Mouse (Mus musculus) B cell, adult 2 months (primary cell): ENCODE measurements around the gene Fam189a1.

Source experiments
- DNase-seq, 2 experiments: peaks; one replicate each; pipeline ENCODE4 v3.0.0; 2022

The Fam189a1 gene

DNA sequence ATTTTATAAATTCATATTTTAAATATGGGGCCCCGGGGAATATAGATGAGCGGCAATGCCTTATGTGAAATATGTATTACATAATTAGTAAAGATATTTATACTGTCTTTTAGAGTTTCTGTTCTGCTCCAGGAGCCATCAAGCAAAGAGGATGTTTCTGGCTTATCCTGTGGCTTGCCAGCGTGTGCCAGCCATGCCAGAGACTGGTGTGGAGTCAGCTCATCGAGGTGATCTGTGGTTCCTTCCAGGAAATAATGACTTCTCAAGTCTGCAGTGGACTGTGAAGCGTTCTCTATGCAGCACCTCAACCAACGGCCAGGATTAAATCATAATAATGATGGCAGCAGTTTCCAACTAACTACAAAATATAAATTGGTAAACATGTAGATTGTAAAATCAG lies 125.2 kb downstream of the Fam189a1 start:
- DNase-seq: no peak

DNA sequence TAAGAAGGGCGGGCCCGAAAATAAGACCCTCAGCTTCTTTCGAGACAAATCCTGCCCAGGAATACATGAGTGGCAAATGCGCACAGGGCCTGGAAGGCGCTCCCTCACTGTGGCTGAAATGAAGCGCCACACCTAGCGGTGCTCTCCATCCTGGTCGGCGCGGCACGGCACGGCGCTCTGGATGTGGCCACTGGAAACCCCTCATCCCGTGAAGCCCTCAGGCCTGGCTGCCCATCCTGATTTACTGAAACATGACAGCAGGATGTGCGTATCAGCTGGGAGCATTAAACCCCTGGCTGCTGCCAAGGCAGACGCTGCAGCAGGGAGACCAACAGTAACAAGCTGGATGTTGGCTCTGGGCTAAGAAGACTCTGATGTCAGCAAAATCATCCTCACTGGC lies 126.4 kb downstream of the Fam189a1 start:
- DNase-seq: no peak

DNA sequence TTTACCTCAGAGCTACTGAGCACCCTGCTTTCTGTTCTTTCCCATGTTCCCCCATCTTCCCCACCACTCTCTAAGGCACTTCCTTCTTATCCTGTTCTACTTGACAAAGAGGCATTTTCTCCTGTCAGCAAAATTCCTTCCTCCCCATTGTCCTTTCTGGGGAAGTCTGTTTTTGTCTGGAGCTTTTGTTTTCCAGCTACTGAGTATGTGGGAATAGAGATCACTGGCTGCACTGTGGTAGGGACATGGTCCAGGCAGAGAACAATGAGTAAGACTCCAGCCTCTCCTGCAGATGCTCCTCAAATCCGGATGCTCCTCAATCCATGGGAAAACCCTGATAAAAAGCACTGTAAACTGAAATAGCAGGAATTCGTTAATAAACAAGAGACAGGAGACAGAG lies 135.1 kb downstream of the Fam189a1 start:
- no peak for DNase-seq

DNA sequence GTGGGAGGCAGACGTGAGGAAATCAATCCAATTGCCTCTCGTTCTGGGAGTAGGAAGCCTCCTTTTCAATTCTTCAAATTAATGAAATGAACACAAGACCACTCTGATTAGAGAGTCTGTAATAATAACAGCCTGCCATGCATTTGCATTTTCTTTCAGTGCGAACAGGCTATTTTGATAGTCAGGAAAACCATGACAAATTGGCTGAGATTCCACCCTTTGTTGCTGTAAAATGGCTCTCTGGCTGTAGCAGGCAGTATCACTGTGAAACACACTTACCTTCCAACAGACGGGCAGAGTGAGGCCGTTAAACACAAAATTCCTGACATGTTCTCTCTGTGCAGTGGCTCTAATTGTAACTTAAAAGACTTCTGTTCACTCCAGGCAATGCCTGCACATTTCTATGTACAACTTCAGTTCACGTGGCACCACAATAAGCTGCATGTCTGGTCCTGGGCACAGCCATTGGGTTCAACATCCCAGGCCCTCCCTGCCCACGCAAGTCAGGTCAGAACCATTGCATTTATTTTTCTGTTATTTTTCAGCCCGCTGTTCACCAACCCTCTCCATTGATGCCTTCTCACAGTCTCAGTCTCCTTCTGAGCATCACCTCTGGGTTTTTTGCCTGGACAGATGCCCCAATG lies 138.2 kb downstream of the Fam189a1 start:
- no peak for DNase-seq

DNA sequence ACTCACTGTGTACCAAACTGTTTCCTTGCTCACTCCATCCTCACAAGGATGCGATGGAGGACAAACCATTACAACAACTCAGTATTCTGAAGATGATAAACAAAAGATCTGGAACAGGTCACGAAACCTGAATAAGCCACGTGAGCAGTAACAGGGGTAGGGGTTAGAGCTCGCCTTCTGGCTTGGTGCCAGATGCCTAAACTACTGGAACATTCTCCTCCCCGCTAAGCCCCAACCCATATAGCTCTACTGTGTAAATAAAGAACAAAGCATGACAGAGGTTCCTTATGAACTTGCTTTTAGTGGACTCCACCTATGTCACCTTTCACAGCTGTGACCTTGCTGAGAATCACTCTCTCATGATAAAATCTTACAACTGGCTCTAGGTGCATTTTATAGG lies 139.0 kb downstream of the Fam189a1 start:
- DNase-seq: no peak

DNA sequence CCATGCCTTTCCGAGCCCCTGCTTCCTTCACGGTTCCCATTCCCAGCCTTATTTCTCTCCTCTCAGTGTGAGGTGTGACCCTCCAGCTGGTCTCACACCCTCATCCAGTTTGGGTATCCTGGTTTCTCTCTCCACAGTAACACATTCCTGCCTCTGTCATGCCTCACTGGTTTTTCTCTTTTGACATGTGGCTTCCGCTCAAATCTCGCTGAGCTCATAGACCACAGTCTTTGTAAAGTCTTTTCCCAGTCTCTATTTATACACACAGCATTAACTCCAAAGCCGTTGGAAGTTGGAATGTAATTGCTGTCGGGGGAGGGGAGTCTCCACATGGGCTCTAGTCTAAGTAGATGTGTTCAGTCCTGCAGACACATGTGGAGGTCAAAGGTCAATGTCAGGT lies 145.2 kb downstream of the Fam189a1 start:
- no peak for DNase-seq

DNA sequence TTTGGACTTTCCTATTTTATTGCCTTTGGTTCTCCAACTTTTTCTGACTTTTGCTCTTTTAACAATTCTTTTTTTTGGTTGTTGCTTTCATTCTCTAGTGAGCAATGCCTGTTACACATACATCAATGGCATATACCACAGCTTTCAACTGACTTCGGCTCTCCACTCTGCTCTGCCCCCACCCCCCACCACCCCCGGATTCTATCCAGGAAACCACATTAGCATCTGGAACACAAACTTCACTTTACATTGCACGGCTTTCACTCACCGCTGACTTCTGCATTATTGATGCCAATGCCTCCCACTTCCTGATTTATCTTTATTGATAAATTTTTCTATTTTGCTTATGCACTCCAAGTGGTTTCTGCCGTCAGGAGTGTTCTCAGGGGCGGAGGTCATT lies 146.1 kb downstream of the Fam189a1 start:
- no peak for DNase-seq

DNA sequence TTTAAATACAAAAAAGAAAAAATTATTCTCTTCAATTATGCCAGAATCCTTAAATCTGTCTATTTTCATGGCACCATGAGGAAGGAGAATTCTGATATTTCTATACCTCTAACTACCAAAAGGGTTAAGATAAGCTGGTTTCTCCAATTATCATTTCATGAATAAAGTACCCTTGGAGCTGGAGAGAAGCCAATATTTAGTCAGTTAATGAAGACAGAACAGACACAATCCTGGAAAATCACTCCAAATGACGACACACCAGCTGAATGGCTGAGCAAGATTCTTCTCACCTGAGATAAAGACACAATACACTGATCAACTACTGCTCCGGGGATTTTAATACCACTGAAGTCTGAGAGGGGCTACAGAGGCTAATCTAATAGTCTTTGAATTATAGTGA lies 150.6 kb downstream of the Fam189a1 start:
- no peak for DNase-seq

DNA sequence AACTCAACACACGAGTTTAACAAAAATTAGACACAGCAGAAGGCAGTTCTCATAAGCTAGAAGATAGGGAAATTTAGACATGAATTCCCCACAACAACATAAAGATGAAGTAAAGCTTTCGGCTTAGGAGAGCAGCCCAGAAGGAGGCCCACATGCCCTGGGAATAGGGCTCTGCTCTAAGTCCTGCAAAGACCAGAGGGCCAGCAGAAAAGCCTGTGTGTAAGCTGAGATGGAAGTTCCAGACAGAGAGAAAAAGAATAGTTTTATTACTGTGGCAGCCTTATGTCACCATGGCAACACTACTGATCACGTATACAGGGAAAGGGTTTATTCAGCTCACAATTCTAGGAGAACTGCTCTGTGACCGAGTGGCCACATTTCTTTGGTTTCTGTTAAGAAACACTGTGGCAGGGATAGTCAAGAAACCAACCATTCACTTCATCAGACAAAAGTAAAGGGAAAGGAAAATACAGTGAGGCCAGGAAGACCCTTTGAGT lies 156.6 kb downstream of the Fam189a1 start:
- no peak for DNase-seq

DNA sequence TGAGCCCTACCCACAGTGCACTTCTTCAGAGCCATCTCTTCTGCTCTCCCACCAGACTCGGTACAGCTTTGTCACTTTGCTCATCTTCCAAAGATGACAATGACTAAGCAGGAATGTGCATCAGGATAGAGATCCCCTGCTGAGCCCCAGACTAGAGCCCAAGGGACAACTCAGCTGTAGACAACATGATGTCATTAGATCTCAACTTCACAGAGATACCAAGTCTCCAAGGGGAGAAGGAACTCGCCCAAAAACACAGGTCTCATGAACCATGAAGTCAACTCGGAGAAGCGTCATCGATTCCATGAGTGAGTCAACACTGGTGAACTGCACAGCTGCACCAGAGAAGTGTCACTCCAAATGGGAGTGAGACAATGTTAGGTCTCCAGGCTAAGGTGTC lies 158.6 kb downstream of the Fam189a1 start:
- DNase-seq: no peak

DNA sequence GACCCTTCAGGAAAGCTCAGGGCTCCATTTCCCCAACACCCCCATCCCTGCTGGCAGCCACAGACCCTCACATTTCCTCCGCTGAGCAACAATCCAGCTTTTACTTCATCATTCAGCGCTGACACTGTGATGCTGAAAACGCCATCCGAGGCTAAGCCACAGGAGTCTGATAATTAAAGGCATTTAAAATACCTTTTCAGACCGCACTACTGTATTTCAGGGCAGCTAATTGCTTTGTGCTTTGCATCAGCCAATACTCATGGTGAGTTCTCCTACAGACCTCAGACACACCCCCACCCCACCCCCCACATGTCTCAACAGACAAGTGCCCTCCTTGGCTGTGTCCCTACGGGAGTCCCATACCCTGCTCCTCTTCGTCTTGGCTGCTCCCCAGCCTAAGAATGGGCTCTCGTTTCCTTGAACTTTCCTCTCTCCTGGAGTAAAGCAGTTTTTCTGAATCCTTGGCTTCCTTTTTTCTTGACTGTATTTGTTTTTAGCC lies 160.4 kb downstream of the Fam189a1 start:
- DNase-seq: no peak

DNA sequence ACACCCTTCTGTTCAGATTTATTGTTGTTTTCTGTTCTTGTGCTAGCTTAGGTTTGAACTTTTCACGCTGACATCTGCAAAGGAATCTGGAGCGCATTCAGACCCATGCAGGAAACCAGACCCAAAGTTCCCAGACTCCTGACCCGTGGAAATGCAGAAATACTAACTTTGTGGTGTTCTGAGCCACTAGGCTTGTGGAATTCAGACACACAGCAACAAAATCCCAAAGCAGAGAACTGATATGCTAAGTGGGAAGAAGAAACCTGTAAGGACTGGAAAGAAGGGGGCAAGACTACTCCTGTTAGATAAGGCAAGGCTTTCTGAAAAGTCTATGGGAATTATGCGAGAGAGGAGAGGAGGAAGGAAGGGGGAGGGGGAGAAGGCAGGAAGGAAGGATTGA lies 167.0 kb downstream of the Fam189a1 start:
- DNase-seq: no peak

DNA sequence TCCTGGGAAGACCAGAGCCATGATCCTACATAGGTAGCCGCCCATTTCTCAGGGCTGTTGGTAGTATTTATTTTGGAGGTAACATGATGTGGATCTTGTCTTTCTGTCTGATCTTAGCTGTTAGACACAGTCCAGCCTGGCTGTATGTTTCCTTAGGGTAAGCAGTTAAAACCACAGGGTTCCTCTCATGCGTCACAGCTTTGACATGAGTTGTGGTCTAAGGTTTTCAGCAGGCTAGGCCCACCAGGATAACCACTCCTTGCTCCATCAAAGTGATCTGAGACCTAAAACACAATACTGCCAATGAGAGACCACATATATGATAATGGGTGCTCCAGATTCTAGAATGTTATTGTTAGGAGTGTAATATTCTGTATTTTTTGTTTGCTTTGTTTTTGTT lies 168.4 kb downstream of the Fam189a1 start:
- no peak for DNase-seq

DNA sequence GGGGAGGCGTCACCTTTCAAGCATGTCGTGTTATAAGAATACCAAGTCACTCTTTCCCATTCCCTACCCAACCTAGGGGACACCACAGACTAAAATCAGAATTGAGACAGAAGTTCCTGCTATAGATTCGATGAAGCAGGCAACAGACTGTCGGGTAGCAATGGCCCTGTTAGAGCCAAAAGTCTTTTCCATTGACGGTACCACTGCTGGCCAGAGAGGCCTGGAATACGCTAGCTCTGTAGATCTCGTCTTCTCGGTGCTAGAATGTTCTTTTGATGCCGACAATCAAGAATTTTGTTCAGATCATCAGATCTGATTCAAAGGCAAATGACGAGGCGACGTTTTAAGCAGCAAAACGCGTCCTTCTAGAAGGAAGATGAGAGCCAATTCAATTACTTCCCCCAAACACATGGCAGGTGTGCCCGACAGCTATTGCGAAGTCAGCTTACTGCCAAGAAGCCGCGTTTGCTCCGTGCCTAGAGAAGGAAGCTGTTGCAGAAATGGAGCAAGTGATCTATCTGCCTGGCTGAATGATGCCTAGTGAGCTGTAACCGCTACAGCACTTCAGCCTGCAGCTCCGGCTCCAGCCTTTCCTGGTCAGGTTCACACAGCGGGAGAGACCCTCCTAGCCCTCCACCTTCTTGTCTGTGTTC lies 171.8 kb downstream of the Fam189a1 start:
- no peak for DNase-seq

DNA sequence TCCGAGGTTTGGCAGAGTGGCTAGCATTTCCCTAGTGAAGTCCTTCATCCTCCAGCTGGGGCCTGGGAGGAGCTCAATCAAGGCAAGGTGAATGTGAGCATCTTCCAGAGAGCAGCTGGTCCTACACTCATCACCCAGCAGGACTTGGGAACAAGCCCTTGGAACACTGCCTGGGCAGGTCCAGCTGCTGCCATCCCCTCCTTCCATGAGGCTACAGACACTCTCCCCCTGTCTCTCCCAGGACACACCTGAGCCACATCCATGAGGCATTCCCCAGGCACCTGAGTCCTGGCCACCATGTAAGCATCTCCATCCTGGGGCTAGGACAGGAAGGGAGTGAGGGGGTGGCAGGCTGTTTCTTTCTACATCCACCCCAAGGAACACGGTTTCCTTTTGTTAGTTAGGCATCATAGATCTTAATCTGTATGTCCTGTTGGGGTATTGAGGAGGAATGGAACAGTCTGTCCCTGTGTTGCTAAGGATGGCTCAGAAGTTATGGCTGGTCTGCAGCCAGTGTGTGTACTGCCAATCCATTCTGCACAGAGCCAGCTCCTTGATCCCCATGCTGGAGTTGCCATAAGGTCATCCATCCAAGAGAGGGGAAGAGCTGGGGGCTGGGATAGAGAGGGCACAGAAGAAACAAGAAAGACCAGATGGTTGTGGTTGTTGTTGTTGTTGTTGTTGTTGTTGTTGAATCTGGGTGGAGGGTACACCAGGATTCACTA lies 174.7 kb downstream of the Fam189a1 start:
- no peak for DNase-seq

DNA sequence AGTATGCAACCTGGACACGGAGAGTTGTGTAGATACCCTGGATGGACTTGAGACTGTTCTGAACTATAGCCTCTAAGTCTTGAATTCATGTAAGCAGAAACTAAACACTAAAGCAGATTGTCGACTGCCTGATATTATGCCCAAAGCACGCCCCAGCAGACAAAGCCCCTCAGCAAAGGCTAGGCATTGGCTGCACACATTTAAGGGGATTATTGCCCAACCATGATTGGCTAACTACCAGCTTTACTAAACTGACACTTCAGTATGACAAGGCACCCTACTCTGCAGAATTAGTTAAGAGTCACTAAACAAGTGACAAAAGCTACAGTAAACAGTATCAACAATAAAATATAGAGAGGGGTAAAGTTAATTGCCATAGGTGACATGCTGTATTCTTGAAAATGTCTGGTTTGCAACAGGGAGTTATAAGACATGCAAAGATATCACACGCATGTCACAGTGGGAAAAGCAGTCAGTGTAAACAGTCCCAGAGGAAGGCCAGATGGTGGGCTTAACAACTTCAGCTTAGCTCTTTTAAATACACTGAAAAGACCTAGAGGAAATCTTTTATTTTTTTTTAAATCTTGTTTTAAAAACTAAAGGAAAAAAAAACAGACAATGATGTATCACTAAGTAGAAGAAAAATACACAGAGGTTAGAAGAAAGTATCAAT lies 182.6 kb downstream of the Fam189a1 start:
- DNase-seq: no peak

DNA sequence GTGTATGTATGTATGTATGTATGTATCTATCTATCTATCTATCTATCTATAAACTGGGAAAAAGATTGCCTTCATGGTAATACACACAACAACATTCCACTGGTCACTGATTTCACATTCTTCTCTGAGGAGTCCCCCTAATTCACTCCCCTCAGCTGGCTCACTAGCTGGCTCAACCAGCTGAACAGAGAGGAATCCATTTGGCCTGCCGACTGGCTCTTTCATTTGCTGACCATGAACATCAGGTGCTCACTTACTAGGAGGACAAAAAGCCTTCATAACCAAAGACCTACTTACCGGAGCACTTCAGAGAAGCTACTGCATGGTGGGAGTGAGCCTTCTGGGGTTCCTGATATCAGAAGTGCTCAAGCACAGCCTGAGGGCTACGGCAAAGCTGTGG lies 194.2 kb downstream of the Fam189a1 start:
- no peak for DNase-seq

DNA sequence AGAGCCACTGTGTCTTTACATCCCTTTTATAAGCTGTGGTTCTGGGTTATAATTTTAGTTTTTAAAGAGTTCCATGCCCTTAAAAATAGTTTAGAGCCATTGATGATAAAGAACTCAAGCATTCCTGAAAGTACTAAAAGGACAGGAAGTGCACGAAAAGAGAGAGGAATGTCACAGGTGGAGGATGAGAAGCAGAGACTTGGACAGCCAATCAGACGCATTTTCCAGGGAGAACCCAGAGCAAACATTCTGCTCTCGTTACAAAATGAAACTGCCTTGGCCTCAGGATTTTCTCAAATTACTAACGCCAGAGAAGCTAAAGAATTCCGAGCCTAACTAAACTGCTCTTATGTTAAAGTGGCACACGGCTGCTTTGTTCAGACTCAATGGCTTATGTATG lies 197.3 kb downstream of the Fam189a1 start:
- no peak for DNase-seq

DNA sequence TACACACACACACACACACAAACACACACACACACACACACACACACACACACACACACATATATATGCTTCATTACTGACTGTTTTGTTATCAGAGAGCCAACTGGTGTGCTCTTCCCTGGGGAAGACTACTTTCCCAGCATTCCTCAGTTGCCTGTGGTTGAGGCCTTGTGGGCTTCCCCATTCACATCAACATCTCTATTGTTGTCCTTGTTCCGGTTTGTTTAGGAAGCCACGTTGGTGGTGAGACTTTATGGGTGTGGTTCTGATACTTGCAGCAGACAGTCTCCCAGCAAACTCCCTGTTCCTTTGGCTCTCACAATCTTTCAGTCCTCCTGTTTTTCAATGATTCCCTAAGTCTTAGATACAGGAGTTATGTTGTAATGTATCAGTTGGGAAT lies 204.2 kb downstream of the Fam189a1 start:
- no peak for DNase-seq

DNA sequence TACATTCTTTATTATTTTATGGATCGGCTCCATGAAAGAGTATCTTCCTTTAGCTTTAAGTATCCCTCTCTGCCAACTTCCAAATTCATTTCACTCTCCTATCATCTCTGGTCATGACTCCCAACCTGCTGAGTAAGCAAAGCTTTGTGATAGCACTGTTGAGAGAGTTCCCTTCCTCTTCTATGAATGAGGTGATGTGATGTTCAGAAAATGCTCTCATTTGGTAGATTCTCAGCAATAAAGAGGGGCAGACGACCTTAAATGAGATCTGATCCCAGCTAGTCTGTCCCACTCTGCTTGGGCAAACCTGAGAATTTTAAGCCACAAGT lies 205.6 kb downstream of the Fam189a1 start:
- no peak for DNase-seq

DNA sequence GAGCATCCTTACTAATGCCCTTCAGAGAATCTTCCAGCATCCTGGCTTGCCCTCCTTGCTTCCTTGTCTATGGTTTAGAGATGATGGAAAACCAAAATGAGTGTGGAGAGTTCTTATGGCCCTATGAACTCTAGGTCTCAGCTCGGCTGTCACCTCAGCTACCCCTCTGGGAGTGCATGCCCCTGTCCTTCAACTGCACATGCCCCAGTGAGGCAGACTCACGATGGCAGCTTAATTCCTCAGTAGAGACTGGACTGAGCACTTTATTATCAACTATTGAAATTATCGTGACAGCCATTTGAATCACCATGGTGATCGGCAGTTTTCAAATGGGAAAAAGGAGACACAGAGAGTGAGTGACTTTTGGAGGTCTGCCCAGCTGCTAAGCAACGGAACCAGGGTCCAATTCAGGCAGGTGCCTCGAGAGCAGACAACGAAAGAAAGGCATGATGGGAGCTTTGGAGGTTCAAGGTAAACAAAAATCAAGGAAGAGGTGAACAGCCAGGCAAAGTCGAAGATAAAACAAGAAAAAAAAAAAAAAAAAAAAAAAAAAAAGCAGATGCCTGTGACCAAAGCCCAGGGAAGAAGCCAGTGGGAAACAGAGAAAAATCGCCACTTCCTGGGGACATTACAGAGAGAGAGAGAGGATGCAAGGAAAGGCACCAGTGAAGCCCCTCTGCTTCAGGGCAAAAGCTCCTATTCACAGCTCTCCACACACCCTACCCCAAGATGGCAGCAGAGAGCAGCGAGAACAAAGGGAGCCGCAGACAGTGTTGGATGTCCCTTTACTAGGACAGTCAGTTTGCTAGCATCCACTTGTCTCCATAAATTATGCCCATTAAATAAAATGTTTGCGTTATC lies 206.2 kb downstream of the Fam189a1 start:
- DNase-seq: peak; percentile 29 to 32

DNA sequence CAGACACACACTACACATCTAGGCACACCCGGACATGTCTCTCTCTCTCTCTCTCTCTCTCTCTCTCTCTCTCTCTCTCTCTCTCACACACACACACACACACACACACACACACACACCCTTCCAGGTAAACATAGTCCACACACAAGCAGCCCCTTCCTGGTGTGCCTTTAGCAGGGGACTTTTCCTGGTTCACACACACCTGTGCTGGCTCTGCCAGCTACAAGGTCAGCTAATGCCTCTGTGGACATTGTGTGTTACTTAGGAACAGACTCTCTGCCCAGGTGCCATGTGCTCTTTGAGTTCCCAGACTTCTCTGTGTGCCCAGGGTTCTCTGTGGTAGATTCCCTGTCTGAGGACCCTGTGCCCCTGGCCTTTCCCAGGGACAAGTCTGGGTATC lies 206.9 kb downstream of the Fam189a1 start:
- DNase-seq: no peak

DNA sequence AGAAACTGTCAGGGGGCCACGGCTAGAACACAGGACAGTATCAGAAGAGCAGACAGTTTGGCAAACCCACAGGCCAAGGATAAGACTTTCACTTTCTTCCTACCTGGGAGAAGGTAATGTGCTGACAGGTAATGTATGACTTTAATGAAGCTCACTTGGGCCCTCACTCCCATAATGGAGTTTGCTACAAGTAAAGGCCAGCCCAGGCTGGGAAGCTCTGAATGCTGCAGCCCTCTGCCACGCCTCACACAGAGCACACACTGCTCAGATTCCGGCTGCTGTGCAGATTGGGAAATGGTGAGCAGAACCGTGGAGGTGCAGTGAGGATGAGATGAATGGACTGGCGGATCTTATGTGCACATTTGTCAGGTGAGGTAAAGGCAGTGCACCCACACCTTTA lies 211.7 kb downstream of the Fam189a1 start:
- DNase-seq: no peak
